15 mouse cellular contexts compared by ENCODE assay signal in the genomic region with DNA sequence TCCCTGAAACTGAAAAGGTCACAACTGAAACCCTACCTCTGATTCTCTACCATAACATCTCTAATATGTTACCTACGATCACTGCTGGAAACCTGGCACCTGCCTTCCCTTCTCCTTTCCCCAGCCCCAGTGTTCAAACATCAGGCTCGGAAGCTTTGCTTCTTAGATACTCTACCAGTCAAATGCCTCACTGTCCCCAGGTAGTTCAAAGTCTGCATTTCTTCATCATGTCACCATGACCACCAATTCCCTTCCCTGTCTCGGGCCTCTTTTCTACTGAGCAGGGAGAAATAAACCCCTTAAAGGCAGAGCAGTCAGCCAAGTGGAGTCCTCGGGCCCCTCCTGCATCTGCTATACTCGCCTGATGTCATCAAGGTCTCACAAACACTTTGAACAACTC.
"Had no signal": no experiment of that assay in that cellular context is flagged by ENCODE, and none has a peak within 500 bp of the region (broad histone marks: within the 10 kb centered on the region; RNA-seq: fewer than 3 reads in every experiment).

No protein-coding gene starts in this region.

- DNase-seq: retina, postnatal 1 day; right cerebral cortex, adult 18-20 months; right cerebral cortex, postnatal 14 days; right cerebral cortex, postnatal 25 days; right cerebral cortex, postnatal 4 days; spleen, adult 18-20 months; thymus, adult 18-20 months; thymus, adult 2 months; thymus, postnatal 14 days; thymus, postnatal 25 days; thymus, postnatal 36 days; thymus, postnatal 4 days had no signal

- H3K9me3 ChIP-seq: neural tube, embryonic 15.5 days; stomach, embryonic 15.5 days had no signal

- H3K27ac ChIP-seq: neural tube, embryonic 15.5 days; stomach, embryonic 15.5 days; stomach, postnatal 0 days had no signal

- H3K36me3 ChIP-seq: neural tube, embryonic 15.5 days had no signal

- H3K4me3 ChIP-seq: neural tube, embryonic 15.5 days; stomach, embryonic 15.5 days had no signal

- H3K4me1 ChIP-seq: neural tube, embryonic 15.5 days; stomach, embryonic 15.5 days had no signal

- H3K4me2 ChIP-seq: neural tube, embryonic 15.5 days; stomach, embryonic 15.5 days had no signal

- H3K27me3 ChIP-seq: neural tube, embryonic 15.5 days; stomach, embryonic 15.5 days had no signal

- H3K9ac ChIP-seq: neural tube, embryonic 15.5 days; stomach, embryonic 15.5 days had no signal
